Mouse (Mus musculus) c-Kit-positive CD71-negative TER-119-negative erythroid progenitor cells, embryonic 14.5 days (primary cell): ENCODE measurements around the gene Adamtsl2.
A peak's percentile ranks its signal among the peaks of the same experiment; 100 is the strongest.

Source experiments
- DNase-seq: peaks from one replicate; pipeline ENCODE4 v3.0.0-alpha.2; 2013; ENCODE audit warnings: low read depth

The Adamtsl2 gene

GRCm38 (mm10) chr2:27079152-27079584 lies at the start of gene Adamtsl2:
Adamtsl2 (plus strand) TSS chr2:27079379.
- DNase-seq = no peak

DNA sequence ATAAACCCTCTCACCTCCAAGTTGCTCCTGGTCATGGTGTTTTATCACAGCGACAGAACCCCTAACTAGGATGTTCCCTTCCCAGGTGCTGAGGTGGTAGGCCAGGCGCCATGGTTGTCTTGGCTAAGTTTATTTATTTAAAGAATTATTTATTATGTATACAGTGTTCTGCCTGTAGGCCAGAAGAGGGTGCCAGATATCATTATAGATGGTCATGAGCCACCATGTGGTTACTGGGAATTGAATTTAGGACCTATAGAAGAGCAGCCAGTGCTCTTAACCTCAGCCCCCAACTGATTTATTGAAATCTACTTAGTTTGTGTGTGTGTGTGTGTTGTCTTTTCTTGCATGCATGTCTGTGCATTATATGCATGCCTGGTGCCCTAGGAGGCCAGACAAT lies 46.8 kb upstream of the Adamtsl2 start:
- no peak for DNase-seq

GRCm38 (mm10) chr2:27036003-27036402 lies 43.2 kb upstream of the Adamtsl2 start:
- DNase-seq = no peak

- DNase-seq = no peak
These were observed 42.2 kb upstream of the Adamtsl2 start for GRCm38 (mm10) chr2:27037008-27037407.

- peak; percentile 67 for DNase-seq
These were observed 40.6 kb upstream of the Adamtsl2 start for GRCm38 (mm10) chr2:27038596-27038995.

DNA sequence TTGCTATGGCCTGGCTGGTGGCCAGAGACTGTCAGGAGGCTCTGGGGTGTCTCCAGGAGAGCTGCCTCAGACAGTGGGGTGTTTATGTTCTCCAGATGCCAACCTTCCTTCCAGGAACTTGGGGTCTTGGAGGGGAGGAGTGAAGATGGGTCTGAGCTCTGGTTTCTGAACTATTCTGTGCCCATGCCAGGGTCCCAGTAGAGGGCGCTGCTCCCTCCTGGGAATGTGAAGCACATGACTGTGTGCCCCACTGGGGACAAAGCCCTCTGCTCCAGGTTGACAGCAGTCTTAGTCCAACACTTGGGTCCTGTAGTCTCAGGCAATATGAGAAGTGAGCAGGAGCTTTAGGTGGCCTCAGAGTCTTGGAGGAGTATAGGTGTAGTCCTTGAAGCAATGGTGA lies 39.9 kb upstream of the Adamtsl2 start:
- DNase-seq = no peak

DNA sequence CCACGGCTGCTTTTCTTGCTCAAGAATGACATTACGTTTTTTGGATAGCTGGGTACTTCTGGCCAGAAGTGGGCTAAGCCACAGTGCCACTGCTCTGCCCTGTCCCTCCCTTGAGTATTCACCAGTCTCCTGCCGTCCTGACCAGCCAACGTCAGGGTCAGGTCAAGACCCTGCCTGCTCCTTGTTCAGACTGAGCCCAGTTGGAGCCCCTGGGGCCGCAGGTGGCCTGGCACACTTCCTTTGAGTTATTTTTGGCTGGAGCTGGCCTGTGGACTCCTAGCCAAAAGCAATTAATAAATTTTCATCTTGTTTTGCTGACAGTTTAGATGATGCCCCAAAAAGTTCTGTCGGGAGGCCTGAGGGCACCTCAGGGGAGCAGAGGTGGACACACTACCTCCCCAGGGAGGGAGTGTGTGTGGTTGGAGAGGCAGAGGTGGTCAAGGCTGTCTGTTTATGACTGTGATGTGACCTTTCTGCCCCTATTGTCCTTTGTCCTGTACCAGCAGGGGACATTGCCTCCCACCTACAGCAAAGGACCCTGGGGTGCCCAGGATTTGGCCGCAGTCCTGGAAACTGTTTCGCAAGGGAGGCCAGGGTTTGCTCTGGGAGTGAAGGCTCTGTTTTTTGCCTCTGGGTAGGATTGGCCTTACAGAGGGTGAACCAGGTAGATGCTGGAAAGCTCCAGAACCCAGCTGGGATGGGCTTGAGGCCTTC lies 36.9 kb upstream of the Adamtsl2 start:
- no peak for DNase-seq

DNA sequence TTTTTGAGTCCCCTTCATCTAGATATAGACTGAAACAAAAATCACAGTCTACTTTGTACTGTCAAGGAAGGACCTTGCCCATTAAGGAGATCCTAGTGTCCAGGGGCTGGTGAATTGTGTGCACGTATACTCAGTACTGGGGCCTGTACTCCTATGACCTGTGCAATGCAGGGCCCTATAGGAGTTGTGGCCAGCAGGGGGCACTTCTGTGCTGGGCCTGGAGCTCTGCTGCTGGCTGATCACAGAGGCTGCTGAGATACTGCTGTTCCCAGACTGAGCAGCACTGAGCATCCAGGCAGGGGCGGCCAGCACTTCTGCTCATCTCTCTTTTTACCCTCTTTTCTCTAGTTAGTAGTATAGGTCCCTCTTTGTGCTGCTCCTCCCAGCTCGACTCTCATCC lies 35.7 kb upstream of the Adamtsl2 start:
- DNase-seq = no peak

DNA sequence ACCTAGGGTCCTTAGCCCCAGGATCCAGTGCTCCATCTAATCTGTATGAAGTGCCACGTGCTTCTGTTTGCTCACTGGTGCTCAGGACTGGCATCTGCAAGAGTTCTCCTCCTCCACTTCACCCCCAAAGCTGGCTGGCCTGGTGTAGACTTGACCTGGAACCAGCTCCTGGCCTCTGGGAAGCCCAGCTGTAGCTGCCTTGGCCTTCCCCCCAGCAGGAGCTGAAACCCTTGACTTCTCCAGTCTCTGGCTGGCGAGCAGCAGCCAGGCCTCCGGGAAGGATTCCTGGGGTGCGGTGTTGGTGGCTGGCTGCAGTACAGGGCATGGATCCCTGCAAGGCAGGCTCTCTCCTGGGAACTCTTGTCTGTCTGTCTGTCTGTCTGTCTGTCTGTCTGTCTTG lies 35.0 kb upstream of the Adamtsl2 start:
- DNase-seq = no peak

DNA sequence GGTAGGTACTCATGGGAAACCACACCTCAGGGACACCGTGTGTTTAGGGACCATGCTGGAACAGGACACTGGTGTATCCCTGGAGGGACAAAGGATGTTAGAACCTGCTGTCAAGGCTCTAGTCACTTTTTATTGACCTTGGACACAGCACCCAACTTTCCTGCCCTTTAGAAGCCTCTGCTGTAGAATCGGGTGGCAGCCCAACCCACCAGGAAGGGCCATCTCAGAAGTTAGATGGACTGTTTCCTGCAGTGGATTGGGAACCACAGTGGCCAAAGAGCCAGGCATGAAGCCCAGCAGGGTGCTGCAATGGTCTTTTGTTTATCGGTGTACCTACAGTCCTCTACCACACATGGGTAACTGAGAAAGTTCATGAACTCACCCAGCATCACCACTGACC lies 34.5 kb upstream of the Adamtsl2 start:
- no peak for DNase-seq

GRCm38 (mm10) chr2:27045979-27046770 lies 33.0 kb upstream of the Adamtsl2 start:
- DNase-seq = no peak

DNA sequence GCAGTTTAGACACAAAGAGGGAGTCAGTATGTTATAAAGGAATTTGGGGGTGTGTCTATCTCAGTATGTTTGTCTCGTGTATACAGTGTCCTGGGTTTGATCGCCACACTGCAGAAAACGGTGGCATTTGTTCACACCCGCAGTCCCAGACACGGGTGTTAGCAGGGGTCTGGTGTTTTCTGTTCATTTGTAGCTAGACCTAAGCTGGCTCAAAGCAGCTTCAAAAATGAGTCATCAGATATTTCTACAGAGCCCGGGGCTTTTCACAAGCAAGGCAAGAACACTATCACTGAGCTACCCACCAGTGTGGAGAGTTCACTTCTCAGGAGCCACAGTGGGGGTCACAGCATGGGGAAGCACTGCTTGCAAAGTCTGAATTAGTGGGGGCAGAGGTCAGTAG lies 29.8 kb upstream of the Adamtsl2 start:
- DNase-seq = no peak

DNA sequence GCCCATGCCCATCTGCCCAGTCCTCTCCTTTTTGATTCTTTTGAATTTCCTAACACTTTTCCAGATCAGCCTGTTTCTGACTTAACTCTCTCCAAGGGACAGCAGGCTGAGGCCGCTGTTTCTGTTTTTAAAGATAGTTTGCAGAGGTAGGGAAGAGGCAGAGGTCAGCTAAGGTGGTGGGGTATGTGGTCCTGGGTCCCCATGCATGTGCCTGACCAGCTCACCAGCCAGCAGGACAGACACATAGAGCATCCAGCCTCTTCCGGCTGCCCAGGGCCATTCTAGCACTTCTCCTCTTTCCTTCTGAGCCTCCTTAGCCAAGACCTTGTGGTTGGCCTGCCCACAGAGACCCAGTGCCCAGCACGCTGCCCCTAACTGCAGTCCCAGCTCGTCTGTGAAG lies 20.9 kb upstream of the Adamtsl2 start:
- no peak for DNase-seq

DNA sequence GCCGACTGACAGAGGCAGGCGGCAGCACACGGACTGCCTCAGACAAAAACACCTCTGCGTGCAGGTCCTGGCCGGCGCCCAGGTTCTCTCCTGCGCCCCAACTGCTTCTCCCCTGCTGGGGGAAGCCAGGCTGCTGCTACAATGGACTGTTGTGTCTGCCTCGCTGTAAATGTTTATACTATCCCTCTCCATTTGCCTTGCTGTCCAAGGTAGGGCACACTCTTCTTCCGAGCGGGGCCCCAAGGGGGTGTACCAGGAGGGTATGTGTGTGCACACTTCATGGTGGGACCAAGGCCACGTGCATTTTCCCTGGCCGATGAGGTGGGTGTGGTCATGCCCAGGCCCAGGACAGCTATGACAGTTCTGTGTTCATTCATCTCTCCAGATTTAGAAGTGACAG lies 20.4 kb upstream of the Adamtsl2 start:
- DNase-seq = no peak

DNA sequence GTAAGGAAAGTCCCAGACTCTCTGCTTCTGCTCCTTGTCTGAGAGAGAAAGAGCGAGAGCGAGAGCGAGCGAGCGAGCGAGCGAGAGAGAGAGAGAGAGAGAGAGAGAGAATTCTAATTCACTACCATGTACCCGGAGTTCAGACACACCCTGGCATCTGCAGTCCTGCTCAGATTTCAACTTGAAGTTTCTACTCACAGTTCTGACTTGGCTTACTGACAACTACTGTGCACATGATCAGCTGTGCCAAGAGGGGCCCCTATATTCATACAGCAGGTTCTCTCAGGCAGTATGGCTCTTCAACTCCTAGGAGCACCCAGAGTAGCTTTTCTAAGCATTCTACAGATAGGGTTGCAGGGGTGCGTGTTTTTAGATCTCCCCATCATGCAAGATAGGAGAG lies 20.0 kb upstream of the Adamtsl2 start:
- DNase-seq = no peak

- no peak for DNase-seq
These were observed 12.1 kb upstream of the Adamtsl2 start for GRCm38 (mm10) chr2:27067124-27067523.

- no peak for DNase-seq
These were observed 11.2 kb upstream of the Adamtsl2 start for GRCm38 (mm10) chr2:27067996-27068395.

DNA sequence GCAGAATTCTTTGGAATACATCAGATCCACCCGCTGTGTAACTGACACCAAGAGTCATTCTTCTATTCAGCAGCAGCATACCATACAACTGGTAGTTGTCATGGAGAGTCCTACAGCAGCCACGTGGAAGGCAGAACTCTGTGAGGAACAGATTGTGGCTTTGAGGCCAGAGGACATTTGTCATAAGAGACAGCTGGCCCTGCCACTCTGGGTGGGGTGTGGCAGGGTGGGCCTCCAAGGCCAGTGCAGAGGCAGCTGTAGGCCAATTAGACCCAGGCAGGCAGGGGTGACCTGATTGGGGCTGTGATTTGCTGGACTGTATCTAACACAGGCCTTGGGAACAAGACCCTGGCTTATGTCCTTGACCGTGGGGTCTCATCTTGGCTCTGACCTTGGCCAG lies 9.5 kb upstream of the Adamtsl2 start:
- DNase-seq = no peak

DNA sequence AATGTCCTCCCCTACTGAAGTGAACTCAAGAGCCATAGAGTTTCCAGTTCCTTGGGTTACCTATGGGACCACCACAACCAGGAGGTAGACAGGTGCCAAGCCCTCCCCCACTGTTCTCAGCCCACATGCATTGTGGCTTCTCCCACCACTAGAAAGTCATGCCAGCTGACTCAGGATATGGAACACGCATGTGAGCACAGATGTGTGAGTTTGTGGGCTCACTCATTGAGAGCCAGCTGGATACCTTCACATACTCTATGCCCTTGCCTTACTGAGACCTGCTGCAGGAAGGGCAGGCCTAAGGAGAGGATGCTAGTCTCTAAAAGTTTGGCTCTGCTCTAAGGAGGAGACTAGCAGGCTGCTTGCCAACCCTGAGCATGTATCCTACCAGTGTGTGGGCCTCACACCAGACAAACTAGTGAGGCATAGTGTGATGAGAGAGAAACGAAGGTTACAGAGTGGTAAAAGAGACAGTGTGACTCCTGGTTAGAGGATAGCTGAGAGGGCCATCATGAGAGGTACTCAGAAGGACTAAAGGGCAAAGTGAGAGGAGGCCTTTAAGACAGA lies 8.8 kb upstream of the Adamtsl2 start:
- DNase-seq = no peak

GRCm38 (mm10) chr2:27071137-27071536 lies 8.0 kb upstream of the Adamtsl2 start:
- DNase-seq = no peak

DNA sequence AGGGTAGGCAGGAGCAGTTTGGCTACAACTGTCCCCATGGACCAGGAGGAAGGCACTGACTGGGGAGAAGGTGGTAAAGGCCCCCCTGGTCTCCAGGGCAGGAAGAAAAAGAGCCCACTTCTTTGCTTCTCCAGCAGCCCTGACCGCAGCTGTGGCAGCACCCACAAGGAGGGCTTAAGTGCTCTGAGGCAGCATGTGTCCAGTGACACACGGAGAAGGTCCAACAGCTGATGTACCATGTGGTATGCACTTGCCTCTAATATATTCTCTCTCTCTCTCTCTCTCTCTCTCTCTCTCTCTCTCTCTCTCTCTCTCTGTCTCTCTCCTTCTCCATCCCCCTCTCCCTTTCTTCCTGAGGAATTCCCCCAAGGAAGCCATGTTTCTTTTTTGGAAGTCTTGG lies 7.2 kb upstream of the Adamtsl2 start, which contains the start of gene Mymk:
Gene Mymk (minus strand): TSS at position 202 of the 400 bp plus-strand sequence.
- no peak for DNase-seq

DNA sequence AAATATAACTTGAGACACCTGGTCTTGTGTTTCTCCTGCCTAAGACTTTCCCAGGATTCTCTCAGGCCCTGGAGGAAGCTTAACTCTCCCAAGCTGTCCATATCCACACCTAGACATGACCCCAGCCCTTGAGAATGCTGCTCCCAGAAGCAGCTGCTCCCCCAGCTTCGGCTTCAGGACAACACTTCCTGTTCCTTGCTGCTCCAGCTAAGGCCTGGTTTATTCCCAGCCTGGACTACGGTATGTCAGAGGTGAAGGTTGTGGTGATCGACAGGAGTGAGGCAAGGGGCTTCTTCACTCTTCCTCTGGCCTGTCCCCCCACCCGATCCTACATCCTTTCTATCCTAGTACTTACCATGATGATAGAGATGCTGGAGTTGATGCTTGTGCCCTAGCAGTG lies 5.8 kb upstream of the Adamtsl2 start:
- no peak for DNase-seq

- DNase-seq = no peak
These were observed 4.4 kb upstream of the Adamtsl2 start for GRCm38 (mm10) chr2:27074804-27075203.
